Mouse (Mus musculus) heart, embryonic 14.5 days (tissue): ENCODE results near the gene Stam. TPM values are rescaled to one million over a fixed set of nuclear protein-coding genes. Genes with fewer than 3 reads are reported as not detected.

Experiments used
- ATAC-seq: fragments of 200-750 bp; cut with Nextera tagmentation; 2 replicates; pipeline ENCODE4 v1.8.0; 2017; ENCODE audit warnings: low read depth, moderate TSS enrichment; ENCODE audit not compliant: insufficient number of reproducible peaks, insufficient read depth, low FRiP score
- H3K27ac ChIP-seq, 2 experiments: fragments of 200-500 bp in 1 of 2; fragments of 300-500 bp in 1 of 2; sonication (generic) in 1 of 2; replicated peaks in 1 of 2; 2 replicates each; pipeline ENCODE4 v1.5.1; 2012 to 2014; ENCODE audit warnings: low read depth in 2 of 2, low read length in 2 of 2, control low read depth in 1 of 2, mild to moderate bottlenecking in 1 of 2, mixed read lengths in 1 of 2; ENCODE audit not compliant: control insufficient read depth in 1 of 2, insufficient read depth in 1 of 2
- H3K27me3 ChIP-seq: fragments of 300-500 bp; sonication (generic); 2 replicates; pipeline ENCODE4 v1.6.1; 2014; ENCODE audit warnings: mild to moderate bottlenecking, low read length, control low read depth; ENCODE audit not compliant: control insufficient read depth, insufficient read depth
- H3K36me3 ChIP-seq: fragments of 300-500 bp; sonication (generic); 2 replicates; pipeline ENCODE4 v1.6.1; 2014; ENCODE audit warnings: mild to moderate bottlenecking, control low read depth, low read length, mixed read lengths; ENCODE audit not compliant: control insufficient read depth, insufficient read depth
- H3K4me1 ChIP-seq, 2 experiments: fragments of 200-500 bp in 1 of 2; fragments of 300-500 bp in 1 of 2; sonication (generic) in 1 of 2; 2 replicates each; pipeline ENCODE4 v1.6.1; 2012 to 2014; ENCODE audit warnings: low read length in 2 of 2, control low read depth in 1 of 2, mixed read lengths in 1 of 2; ENCODE audit not compliant: control insufficient read depth in 2 of 2, insufficient read depth in 2 of 2
- H3K4me2 ChIP-seq: fragments of 300-500 bp; sonication (generic); 2 replicates; pipeline ENCODE4 v1.6.1; 2014; ENCODE audit warnings: mild to moderate bottlenecking, low read length
- H3K4me3 ChIP-seq, 2 experiments: fragments of 200-500 bp in 1 of 2; fragments of 300-500 bp in 1 of 2; sonication (generic) in 1 of 2; 2 replicates each; pipeline ENCODE4 v1.5.1; 2012 to 2014; ENCODE audit warnings: low read length in 2 of 2, mild to moderate bottlenecking in 2 of 2, control low read depth in 1 of 2, low read depth in 1 of 2, moderate library complexity in 1 of 2; ENCODE audit not compliant: control insufficient read depth in 1 of 2, insufficient read depth in 1 of 2
- H3K9ac ChIP-seq: fragments of 300-500 bp; sonication (generic); 2 replicates; pipeline ENCODE4 v1.6.1; 2014; ENCODE audit warnings: mild to moderate bottlenecking, low read length
- H3K9me3 ChIP-seq: fragments of 300-500 bp; sonication (generic); 2 replicates; pipeline ENCODE4 v1.6.1; 2016; ENCODE audit warnings: low read length, control low read depth; ENCODE audit not compliant: control insufficient read depth
- WGBS: fragments of 180-500 bp; shearing (Covaris S2); extraction: QIAGEN DNeasy Blood & Tissue Kit; methylation state at CpG from one replicate; pipeline ENCODE4 v1.1.7; 2014; 5-methylcytosine and 5-hydroxymethylcytosine counted together
- polyA plus RNA-seq: library from polyadenylated mRNA; unstranded; fragments of >200 nt; fragmentation: Nextera tagmentation; extraction: Ambion mirVana; gene quantifications from 2 replicates; pipeline ENCODE4 v1.2.1, GENCODE M21; 2014

The Stam gene
- polyA plus RNA-seq, 1 experiment from 2014 or later: 58.3 TPM

- peaks cover 2 to 11% of the 10 kb centered on the region in 2 experiments; a peak in 2 of 4 replicates for H3K4me1 ChIP-seq
- peak overlapping the region; percentile 45 to 61 for H3K27ac ChIP-seq
- H3K4me2 ChIP-seq: no peak overlapping the region
- no peaks in the 10 kb centered on the region for H3K27me3 ChIP-seq
- 55% methylated on average over 3 of the region's 3 CpGs for WGBS
- no peak overlapping the region for H3K4me3 ChIP-seq
- peak; percentile 74 for ATAC-seq
- no peaks in the 10 kb centered on the region for H3K36me3 ChIP-seq
- H3K9me3 ChIP-seq: no peaks in the 10 kb centered on the region
- no peak overlapping the region for H3K9ac ChIP-seq
Observed at GRCm38 (mm10) chr2:14165618-14166344, 91.9 kb downstream of the Stam start.

- H3K9me3 ChIP-seq: no peaks in the 10 kb centered on the region
Observed at GRCm38 (mm10) chr2:14167721-14168120, 93.8 kb downstream of the Stam start.

GRCm38 (mm10) chr2:14174334-14174733, 100.4 kb downstream of the Stam start, which contains the start of gene Tmem236:
Gene Tmem236, plus strand, starts transcription at chr2:14174523.
- Histone ChIP-seq H3K27me3 (no peaks in the 10 kb centered on the region), H3K4me3 (no peak within 1 kb of the TSS), H3K9me3 (no peaks in the 10 kb centered on the region), H3K9ac (no peak within 1 kb of the TSS), H3K4me2 (no peak within 1 kb of the TSS), H3K36me3 (no peaks in the 10 kb centered on the region), H3K27ac (no peak within 1 kb of the TSS), H3K4me1 (no peaks in the 10 kb centered on the region)
- WGBS: 77% methylated on average over 3 of the region's 3 CpGs
- no peak for ATAC-seq

More at GRCm38 (mm10) chr2:14167721-14168120, 93.8 kb downstream of the Stam start:
- Histone ChIP-seq H3K4me2 (no peak overlapping the region), H3K4me1 (peaks cover 2 to 11% of the 10 kb centered on the region in 2 experiments; a peak in 2 of 4 replicates), H3K36me3 (no peaks in the 10 kb centered on the region), H3K9ac (no peak overlapping the region), H3K4me3 (no peak overlapping the region), H3K27ac (no peak overlapping the region), H3K27me3 (no peaks in the 10 kb centered on the region)
- no peak for ATAC-seq

GRCm38 (mm10) chr2:14176460-14177193, 102.7 kb downstream of the Stam start:
- no peak overlapping the region for H3K9ac ChIP-seq
- H3K4me3 ChIP-seq: no peak overlapping the region
- ATAC-seq: no peak
- no peaks in the 10 kb centered on the region for H3K4me1 ChIP-seq
- H3K36me3 ChIP-seq: no peaks in the 10 kb centered on the region
- WGBS: 68% methylated on average over 2 of the region's 2 CpGs
- no peaks in the 10 kb centered on the region for H3K27me3 ChIP-seq
- H3K4me2 ChIP-seq: no peak overlapping the region
- H3K27ac ChIP-seq: no peak overlapping the region
- no peaks in the 10 kb centered on the region for H3K9me3 ChIP-seq

GRCm38 (mm10) chr2:14184375-14184774, 110.5 kb downstream of the Stam start:
- Histone ChIP-seq H3K4me3 (no peak overlapping the region), H3K4me1 (no peaks in the 10 kb centered on the region), H3K9me3 (no peaks in the 10 kb centered on the region), H3K9ac (no peak overlapping the region), H3K36me3 (no peaks in the 10 kb centered on the region), H3K27ac (no peak overlapping the region), H3K4me2 (no peak overlapping the region), H3K27me3 (no peaks in the 10 kb centered on the region)
- no peak for ATAC-seq

- Histone ChIP-seq H3K4me3 (no peak overlapping the region), H3K4me1 (no peaks in the 10 kb centered on the region; a peak in 1 of 4 replicates), H3K27me3 (no peaks in the 10 kb centered on the region), H3K9ac (no peak overlapping the region), H3K9me3 (no peaks in the 10 kb centered on the region), H3K36me3 (no peaks in the 10 kb centered on the region), H3K4me2 (no peak overlapping the region), H3K27ac (no peak overlapping the region)
- ATAC-seq: no peak
- WGBS: 45% methylated on average over 4 of the region's 4 CpGs
Observed at GRCm38 (mm10) chr2:14190684-14191083, 116.8 kb downstream of the Stam start.

GRCm38 (mm10) chr2:14191601-14192000, 117.7 kb downstream of the Stam start:
- no peak overlapping the region for H3K9ac ChIP-seq
- no peak overlapping the region for H3K4me2 ChIP-seq
- no peaks in the 10 kb centered on the region for H3K27me3 ChIP-seq
- H3K36me3 ChIP-seq: no peaks in the 10 kb centered on the region
- H3K4me1 ChIP-seq: no peaks in the 10 kb centered on the region; a peak in 1 of 4 replicates
- H3K9me3 ChIP-seq: no peaks in the 10 kb centered on the region
- no peak overlapping the region for H3K4me3 ChIP-seq
- H3K27ac ChIP-seq: no peak overlapping the region
- 84% methylated on average over 4 of the region's 4 CpGs for WGBS
- ATAC-seq: no peak
